Mouse (Mus musculus): Measurements from ENCODE around the gene Gcnt3.

Gene Gcnt3

GRCm38 (mm10) chr9:70037988-70038387, at the start of gene Gcnt3:
Gene Gcnt3 (minus strand): TSS chr9:70038088.
- DNase-seq: no peak

- DNase-seq: no peak
Measured at GRCm38 (mm10) chr9:70087379-70087778, 49.5 kb upstream of the Gcnt3 start.

GRCm38 (mm10) chr9:70086091-70086490, 48.2 kb upstream of the Gcnt3 start:
- DNase-seq: no peak

GRCm38 (mm10) chr9:70084107-70084506, 46.2 kb upstream of the Gcnt3 start:
- DNase-seq: peak; percentile 78 to 83

- no peak for DNase-seq
Measured at GRCm38 (mm10) chr9:70082357-70083204, 44.7 kb upstream of the Gcnt3 start.

- DNase-seq: no peak
Measured at GRCm38 (mm10) chr9:70081767-70082166, 43.9 kb upstream of the Gcnt3 start.

- no peak for DNase-seq
Measured at GRCm38 (mm10) chr9:70080976-70081375, 43.1 kb upstream of the Gcnt3 start.

- DNase-seq: no peak
Measured at GRCm38 (mm10) chr9:70080027-70080800, 42.3 kb upstream of the Gcnt3 start.

GRCm38 (mm10) chr9:70078034-70078433, 40.1 kb upstream of the Gcnt3 start:
- DNase-seq: no peak

GRCm38 (mm10) chr9:70077170-70077569, 39.3 kb upstream of the Gcnt3 start:
- no peak for DNase-seq

- no peak for DNase-seq
Measured at GRCm38 (mm10) chr9:70072387-70072786, 34.5 kb upstream of the Gcnt3 start.

- DNase-seq: no peak
Measured at GRCm38 (mm10) chr9:70069961-70070435, 32.1 kb upstream of the Gcnt3 start.

- DNase-seq: no peak
Measured at GRCm38 (mm10) chr9:70067497-70067896, 29.6 kb upstream of the Gcnt3 start.

- DNase-seq: no peak
Measured at GRCm38 (mm10) chr9:70062012-70062411, 24.1 kb upstream of the Gcnt3 start.

GRCm38 (mm10) chr9:70053411-70053810, 15.5 kb upstream of the Gcnt3 start:
- DNase-seq: no peak

GRCm38 (mm10) chr9:70052730-70053129, 14.8 kb upstream of the Gcnt3 start:
- no peak for DNase-seq

GRCm38 (mm10) chr9:70049839-70050238, 12.0 kb upstream of the Gcnt3 start:
- DNase-seq: no peak

- DNase-seq: peak in 1 of 2 experiments; percentile 2
Measured at GRCm38 (mm10) chr9:70049416-70049783, 11.5 kb upstream of the Gcnt3 start.

GRCm38 (mm10) chr9:70048751-70049415, 11.0 kb upstream of the Gcnt3 start:
- DNase-seq: peak; percentile 24 to 43

GRCm38 (mm10) chr9:70048280-70048679, 10.4 kb upstream of the Gcnt3 start:
- DNase-seq: no peak

- no peak for DNase-seq
Measured at GRCm38 (mm10) chr9:70047839-70048238, 10.0 kb upstream of the Gcnt3 start.

- DNase-seq: no peak
Measured at GRCm38 (mm10) chr9:70046255-70046654, 8.4 kb upstream of the Gcnt3 start.

GRCm38 (mm10) chr9:70044865-70045264, 7.0 kb upstream of the Gcnt3 start:
- no peak for DNase-seq

Measured in cerebellum, postnatal 14 days (tissue).